Mouse (Mus musculus) thymus, adult 2 months (tissue): ENCODE results near the gene Rbm7. TPM values are rescaled to one million over a fixed set of nuclear protein-coding genes. Genes with fewer than 3 reads are reported as not detected.

ENCODE experiments used
- DNase-seq: peaks from one replicate; pipeline ENCODE4 v3.0.0; 2021
- H3K27ac ChIP-seq: fragments of 200-500 bp; 2 replicates; pipeline ENCODE4 v1.5.1; 2012; ENCODE audit warnings: low read length, control low read depth; ENCODE audit not compliant: control insufficient read depth, insufficient read depth
- H3K27me3 ChIP-seq: fragments of 200-500 bp; 2 replicates; pipeline ENCODE4 v1.6.1; 2012; ENCODE audit warnings: mild to moderate bottlenecking, low read length, moderate library complexity, mixed read lengths; ENCODE audit not compliant: control insufficient read depth, insufficient read depth
- H3K36me3 ChIP-seq: fragments of 200-500 bp; 2 replicates; pipeline ENCODE4 v1.6.1; 2012; ENCODE audit warnings: mild to moderate bottlenecking, low read length, moderate library complexity; ENCODE audit not compliant: control insufficient read depth, insufficient read depth
- H3K4me1 ChIP-seq: fragments of 200-500 bp; replicated peaks from 2 replicates; pipeline ENCODE4 v1.6.1; 2012; ENCODE audit warnings: low read length; ENCODE audit not compliant: control insufficient read depth, insufficient read depth
- H3K4me3 ChIP-seq: fragments of 200-500 bp; 2 replicates; pipeline ENCODE4 v1.5.1; 2012; ENCODE audit warnings: mild to moderate bottlenecking, low read length, control low read depth, moderate library complexity; ENCODE audit not compliant: control insufficient read depth, insufficient read depth
- CTCF ChIP-seq: fragments of 200-500 bp; IDR thresholded peaks from 2 replicates; pipeline ENCODE4 v1.5.1; 2012; ENCODE audit warnings: mild to moderate bottlenecking, control low read depth, low read length, moderate library complexity, borderline replicate concordance; ENCODE audit not compliant: control insufficient read depth, poor library complexity, insufficient read depth; ENCODE audit errors: extremely low read depth
- POLR2A ChIP-seq: fragments of 200-500 bp; IDR thresholded peaks from 2 replicates; pipeline ENCODE4 v1.6.1; 2012; ENCODE audit warnings: mild to moderate bottlenecking, low read length, control low read depth, moderate library complexity; ENCODE audit not compliant: control insufficient read depth, poor library complexity, insufficient read depth; ENCODE audit errors: extremely low read depth
- WGBS: fragments of 180-500 bp; shearing (Covaris S2); methylation state at CpG from one replicate; pipeline ENCODE4 v1.1.7; 2018; 5-methylcytosine and 5-hydroxymethylcytosine counted together
- polyA plus RNA-seq: library from polyadenylated mRNA; depleted of rRNA; stranded (reverse); fragments of >200 nt; gene quantifications from 2 replicates; pipeline ENCODE4 v1.2.3, GENCODE M21; 2012

Gene Rbm7
- polyA plus RNA-seq, 1 experiment = 37.2 TPM

GRCm38 (mm10) chr9:48515332-48515731 lies 20.2 kb upstream of the Rbm7 start:
- Histone ChIP-seq H3K27ac (no peak overlapping the region), H3K36me3 (no peaks in the 10 kb centered on the region), H3K27me3 (no peaks in the 10 kb centered on the region), H3K4me1 (no peaks in the 10 kb centered on the region), H3K4me3 (no peak overlapping the region)
- TF ChIP-seq CTCF (no peak), POLR2A (no peak)
- DNase-seq = no peak
- 35% methylated on average over 1 of the region's 1 CpGs for WGBS

- no peaks in the 10 kb centered on the region for H3K27me3 ChIP-seq
- 89% methylated on average over 5 of the region's 5 CpGs for WGBS
- no peak for DNase-seq
- no peaks in the 10 kb centered on the region for H3K4me1 ChIP-seq
- H3K27ac ChIP-seq = no peak overlapping the region
- no peaks in the 10 kb centered on the region for H3K36me3 ChIP-seq
- TF ChIP-seq POLR2A (no peak), CTCF (no peak)
- H3K4me3 ChIP-seq = no peak overlapping the region
These were observed 15.0 kb upstream of the Rbm7 start for GRCm38 (mm10) chr9:48510134-48510533.

GRCm38 (mm10) chr9:48504741-48505365 lies 9.8 kb upstream of the Rbm7 start:
- no peak overlapping the region for H3K4me3 ChIP-seq
- TF ChIP-seq CTCF = no peak
- no peak for TF ChIP-seq POLR2A
- no peak overlapping the region for H3K27ac ChIP-seq
- no peak for DNase-seq
- H3K36me3 ChIP-seq = no peaks in the 10 kb centered on the region
- no peaks in the 10 kb centered on the region for H3K27me3 ChIP-seq
- H3K4me1 ChIP-seq = no peaks in the 10 kb centered on the region
- WGBS = 88% methylated on average over 8 of the region's 8 CpGs

GRCm38 (mm10) chr9:48503001-48503400 lies 7.9 kb upstream of the Rbm7 start:
- WGBS = 83% methylated on average over 2 of the region's 2 CpGs
- no peak overlapping the region for H3K4me3 ChIP-seq
- DNase-seq = no peak
- H3K4me1 ChIP-seq = no peaks in the 10 kb centered on the region
- H3K27ac ChIP-seq = no peak overlapping the region
- H3K27me3 ChIP-seq = no peaks in the 10 kb centered on the region
- TF ChIP-seq POLR2A = no peak
- no peak for TF ChIP-seq CTCF
- H3K36me3 ChIP-seq = no peaks in the 10 kb centered on the region

GRCm38 (mm10) chr9:48501192-48501591 lies 6.1 kb upstream of the Rbm7 start:
- Histone ChIP-seq H3K27me3 (no peaks in the 10 kb centered on the region), H3K27ac (no peak overlapping the region), H3K4me1 (peaks cover under 1% of the 10 kb centered on the region), H3K36me3 (no peaks in the 10 kb centered on the region), H3K4me3 (no peak overlapping the region)
- TF ChIP-seq CTCF = no peak
- no peak for TF ChIP-seq POLR2A
- 89% methylated on average over 7 of the region's 7 CpGs for WGBS
- no peak for DNase-seq

- no peak for DNase-seq
- H3K4me1 ChIP-seq = peaks cover 9% of the 10 kb centered on the region
- peaks cover 28% of the 10 kb centered on the region for H3K36me3 ChIP-seq
- TF ChIP-seq POLR2A = no peak
- TF ChIP-seq CTCF = 0 out of 2 replicates have a peak, but pooled peaks have one; percentile 9
- peak overlapping the region; percentile 76 for H3K4me3 ChIP-seq
- H3K27ac ChIP-seq = peak overlapping the region; percentile 30
- H3K27me3 ChIP-seq = no peaks in the 10 kb centered on the region
- 11% methylated on average over 34 of the region's 34 CpGs for WGBS
These were observed 441 bp upstream of the Rbm7 start for GRCm38 (mm10) chr9:48495548-48495932.

- Histone ChIP-seq H3K27ac (no peak overlapping the region), H3K4me3 (no peak overlapping the region), H3K4me1 (peaks cover 3% of the 10 kb centered on the region), H3K27me3 (no peaks in the 10 kb centered on the region), H3K36me3 (no peaks in the 10 kb centered on the region)
- no peak for TF ChIP-seq POLR2A
- DNase-seq = no peak
- 59% methylated on average over 20 of the region's 20 CpGs for WGBS
These were observed 13.6 kb downstream of the Rbm7 start for GRCm38 (mm10) chr9:48481214-48482134.
